Mouse (Mus musculus) ES-E14 (cell line): Measurements from ENCODE around the gene Nup188.

Experiments used
- ZC3H11A ChIP-seq: IDR thresholded peaks from 2 replicates; pipeline ENCODE4 v1.6.1; 2012; ENCODE audit warnings: low read depth, mild to moderate bottlenecking, inconsistent platforms, low read length, borderline replicate concordance
- ZNF384 ChIP-seq: IDR thresholded peaks from 2 replicates; pipeline ENCODE4 v1.6.1; 2012; ENCODE audit warnings: low read depth, low read length, inconsistent platforms

DNA sequence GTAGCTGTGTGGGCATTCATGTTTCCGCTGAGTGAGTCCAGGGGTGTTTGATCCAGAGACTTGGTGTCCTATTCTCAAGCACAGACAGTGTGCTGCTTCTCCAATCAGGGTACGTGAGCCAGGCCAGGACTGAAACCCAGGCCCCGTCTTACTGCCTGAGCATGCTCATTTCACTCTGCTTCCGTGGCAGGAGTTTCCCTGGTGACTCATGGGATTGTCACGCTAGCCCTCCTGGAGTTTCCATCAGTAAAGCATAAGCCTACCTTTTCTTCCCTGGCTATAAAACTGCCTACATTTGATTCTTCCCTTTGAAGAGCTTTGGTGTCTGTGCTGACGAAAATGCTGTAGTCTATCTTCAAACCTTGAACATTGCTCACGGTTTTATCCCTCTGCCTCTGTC lies 36.9 kb downstream of the Nup188 start:
- TF ChIP-seq ZC3H11A (no peak), ZNF384 (no peak)
